Mouse (Mus musculus): ENCODE measurements around the gene Atp6v1fnb. TPM values are rescaled to one million over a fixed set of nuclear protein-coding genes. Genes with fewer than 3 reads are reported as not detected.

The Atp6v1fnb gene
- 0.53 and 0.63 TPM in 2 replicates for polyA plus RNA-seq (2012)

GRCm38 (mm10) chr6:29471137-29471536 lies at the start of gene Atp6v1fnb:
Gene Atp6v1fnb, plus strand, starts transcription at chr6:29471437.

GRCm38 (mm10) chr6:29433038-29433803 lies 38.0 kb upstream of the Atp6v1fnb start, which contains the start of gene Flnc:
Gene Flnc, plus strand, starts transcription at chr6:29433256.

GRCm38 (mm10) chr6:29467583-29468354 lies 3.5 kb upstream of the Atp6v1fnb start, which contains the start of gene Atp6v1f:
Gene Atp6v1f, plus strand, starts transcription at chr6:29467718.

GRCm38 (mm10) chr6:29507447-29508309 lies 36.4 kb downstream of the Atp6v1fnb start, which contains the start of gene Kcp:
Gene Kcp, minus strand, starts transcription at chr6:29507952.

Other genes with a start within 250 kb of the Atp6v1fnb start
- gene Hilpda, start 198.9 kb upstream of the Atp6v1fnb start, polyA plus RNA-seq (2012), result 34.8 and 35.3 TPM in 2 replicates
- 0.15 and 0.23 TPM in 2 replicates for gene Fam71f2, start 191.8 kb upstream of the Atp6v1fnb start, polyA plus RNA-seq (2012)
- not detected in 2 replicates for gene Fam71f1, start 152.3 kb upstream of the Atp6v1fnb start, polyA plus RNA-seq (2012)
- gene Calu, start 123.4 kb upstream of the Atp6v1fnb start, polyA plus RNA-seq (2012), result 37.9 and 39.2 TPM in 2 replicates
- not detected in 2 replicates for gene Opn1sw, start 83.0 kb upstream of the Atp6v1fnb start, polyA plus RNA-seq (2012)
- 0.03 and 0.10 TPM in 2 replicates for gene Ccdc136, start 75.1 kb upstream of the Atp6v1fnb start, polyA plus RNA-seq (2012)
- gene Flnc, start 38.2 kb upstream of the Atp6v1fnb start, polyA plus RNA-seq (2012), result under 0.01 and 0.02 TPM in 2 replicates
- 245 and 259 TPM in 2 replicates for gene Atp6v1f, start 3.7 kb upstream of the Atp6v1fnb start, polyA plus RNA-seq (2012)
- 0.22 and 0.30 TPM in 2 replicates for gene Kcp, start 36.5 kb downstream of the Atp6v1fnb start, polyA plus RNA-seq (2012)
- gene Irf5, start 55.2 kb downstream of the Atp6v1fnb start, polyA plus RNA-seq (2012), result 43.9 and 61.6 TPM in 2 replicates
- gene Tnpo3, start 138.4 kb downstream of the Atp6v1fnb start, polyA plus RNA-seq (2012), result 28.2 and 43.1 TPM in 2 replicates
- gene Tspan33, start 222.8 kb downstream of the Atp6v1fnb start, polyA plus RNA-seq (2012), result 16.9 and 22.5 TPM in 2 replicates

Data from megakaryocyte-erythroid progenitor cell, adult 5 weeks (primary cell).